Mouse (Mus musculus): ENCODE measurements around the gene Gm21970. TPM values are rescaled to one million over a fixed set of nuclear protein-coding genes. Genes with fewer than 3 reads are reported as not detected.

Gm21970 gene
- polyA plus RNA-seq, 1 experiment from 2014 or later = not detected

GRCm38 (mm10) chr16:91373473-91374252 lies 17.9 kb upstream of the Gm21970 start:
- H3K4me2 ChIP-seq = peak overlapping the region; percentile 71
- H3K4me3 ChIP-seq = peak overlapping the region; percentile 89
- H3K36me3 ChIP-seq = peaks cover 14% of the 10 kb centered on the region
- 36% methylated on average over 13 of the region's 13 CpGs for WGBS
- H3K27me3 ChIP-seq = no peaks in the 10 kb centered on the region
- H3K4me1 ChIP-seq = peaks cover 28% of the 10 kb centered on the region
- H3K9me3 ChIP-seq = no peaks in the 10 kb centered on the region
- peak overlapping the region; percentile 96 for H3K27ac ChIP-seq
- H3K9ac ChIP-seq = peak overlapping the region; percentile 95
- no peak for ATAC-seq (ENCODE audit: insufficient number of reproducible peaks, insufficient read depth, low FRiP score, low TSS enrichment, low read depth)

GRCm38 (mm10) chr16:91374253-91374634 lies 17.3 kb upstream of the Gm21970 start:
- peaks cover 14% of the 10 kb centered on the region for H3K36me3 ChIP-seq
- H3K4me2 ChIP-seq = peak overlapping the region; percentile 71
- WGBS = 82% methylated on average over 3 of the region's 3 CpGs
- ATAC-seq (ENCODE audit: insufficient number of reproducible peaks, insufficient read depth, low FRiP score, low TSS enrichment, low read depth) = no peak
- no peak overlapping the region for H3K27ac ChIP-seq
- peak overlapping the region; percentile 89 for H3K4me3 ChIP-seq
- H3K9ac ChIP-seq = no peak overlapping the region
- peaks cover 34% of the 10 kb centered on the region for H3K4me1 ChIP-seq
- H3K9me3 ChIP-seq = no peaks in the 10 kb centered on the region
- H3K27me3 ChIP-seq = no peaks in the 10 kb centered on the region

GRCm38 (mm10) chr16:91376701-91377100 lies 14.8 kb upstream of the Gm21970 start:
- no peaks in the 10 kb centered on the region for H3K27me3 ChIP-seq
- no peak for ATAC-seq (ENCODE audit: insufficient number of reproducible peaks, insufficient read depth, low FRiP score, low TSS enrichment, low read depth)
- H3K9ac ChIP-seq = no peak overlapping the region
- H3K36me3 ChIP-seq = peaks cover 19% of the 10 kb centered on the region
- H3K4me1 ChIP-seq = peaks cover 36% of the 10 kb centered on the region
- H3K27ac ChIP-seq = no peak overlapping the region
- no peaks in the 10 kb centered on the region for H3K9me3 ChIP-seq
- no peak overlapping the region for H3K4me3 ChIP-seq
- no peak overlapping the region for H3K4me2 ChIP-seq
- WGBS = 91% methylated on average over 10 of the region's 10 CpGs

GRCm38 (mm10) chr16:91378431-91378986 lies 13.0 kb upstream of the Gm21970 start:
- no peak for ATAC-seq (ENCODE audit: insufficient number of reproducible peaks, insufficient read depth, low FRiP score, low TSS enrichment, low read depth)
- Histone ChIP-seq H3K9me3 (no peaks in the 10 kb centered on the region), H3K4me2 (peak overlapping the region; percentile 40), H3K9ac (no peak overlapping the region), H3K4me3 (no peak overlapping the region), H3K4me1 (peaks cover 32% of the 10 kb centered on the region), H3K27me3 (no peaks in the 10 kb centered on the region), H3K27ac (peak overlapping the region; percentile 83), H3K36me3 (peaks cover 29% of the 10 kb centered on the region)
- WGBS = 23% methylated on average over 17 of the region's 17 CpGs

GRCm38 (mm10) chr16:91378991-91379390 lies 12.5 kb upstream of the Gm21970 start:
- H3K9me3 ChIP-seq = no peaks in the 10 kb centered on the region
- no peak overlapping the region for H3K4me3 ChIP-seq
- no peak overlapping the region for H3K9ac ChIP-seq
- peaks cover 28% of the 10 kb centered on the region for H3K4me1 ChIP-seq
- H3K4me2 ChIP-seq = peak overlapping the region; percentile 40
- peaks cover 33% of the 10 kb centered on the region for H3K36me3 ChIP-seq
- peak overlapping the region; percentile 83 for H3K27ac ChIP-seq
- no peaks in the 10 kb centered on the region for H3K27me3 ChIP-seq
- no peak for ATAC-seq (ENCODE audit: insufficient number of reproducible peaks, insufficient read depth, low FRiP score, low TSS enrichment, low read depth)
- WGBS = 24% methylated on average over 9 of the region's 9 CpGs

GRCm38 (mm10) chr16:91379412-91379811 lies 12.1 kb upstream of the Gm21970 start:
- WGBS = 27% methylated on average over 3 of the region's 3 CpGs
- Histone ChIP-seq H3K27me3 (no peaks in the 10 kb centered on the region), H3K27ac (peak overlapping the region; percentile 83), H3K9me3 (no peaks in the 10 kb centered on the region), H3K4me3 (no peak overlapping the region), H3K4me1 (peaks cover 24% of the 10 kb centered on the region), H3K4me2 (peak overlapping the region; percentile 40), H3K36me3 (peaks cover 37% of the 10 kb centered on the region), H3K9ac (no peak overlapping the region)
- no peak for ATAC-seq (ENCODE audit: insufficient number of reproducible peaks, insufficient read depth, low FRiP score, low TSS enrichment, low read depth)

- Histone ChIP-seq H3K4me3 (no peak overlapping the region), H3K9ac (no peak overlapping the region), H3K36me3 (peaks cover 40% of the 10 kb centered on the region), H3K9me3 (no peaks in the 10 kb centered on the region), H3K4me2 (no peak overlapping the region), H3K27ac (peak overlapping the region; percentile 83), H3K27me3 (no peaks in the 10 kb centered on the region), H3K4me1 (peaks cover 20% of the 10 kb centered on the region)
- no peak for ATAC-seq (ENCODE audit: insufficient number of reproducible peaks, insufficient read depth, low FRiP score, low TSS enrichment, low read depth)
- 77% methylated on average over 5 of the region's 5 CpGs for WGBS
These were observed 11.4 kb upstream of the Gm21970 start for GRCm38 (mm10) chr16:91380151-91380550.

GRCm38 (mm10) chr16:91381606-91382005 lies 9.9 kb upstream of the Gm21970 start:
- H3K27ac ChIP-seq = no peak overlapping the region
- WGBS = 80% methylated on average over 4 of the region's 4 CpGs
- no peak overlapping the region for H3K4me2 ChIP-seq
- H3K4me1 ChIP-seq = peaks cover 19% of the 10 kb centered on the region
- peaks cover 44% of the 10 kb centered on the region for H3K36me3 ChIP-seq
- H3K4me3 ChIP-seq = no peak overlapping the region
- no peaks in the 10 kb centered on the region for H3K27me3 ChIP-seq
- H3K9me3 ChIP-seq = no peaks in the 10 kb centered on the region
- no peak for ATAC-seq (ENCODE audit: insufficient number of reproducible peaks, insufficient read depth, low FRiP score, low TSS enrichment, low read depth)
- H3K9ac ChIP-seq = no peak overlapping the region

- ATAC-seq (ENCODE audit: insufficient number of reproducible peaks, insufficient read depth, low FRiP score, low TSS enrichment, low read depth) = no peak
- H3K9ac ChIP-seq = no peak overlapping the region
- H3K4me3 ChIP-seq = no peak overlapping the region
- H3K4me2 ChIP-seq = no peak overlapping the region
- no peak overlapping the region for H3K27ac ChIP-seq
- peaks cover 45% of the 10 kb centered on the region for H3K36me3 ChIP-seq
- WGBS = 79% methylated on average over 9 of the region's 9 CpGs
- H3K9me3 ChIP-seq = no peaks in the 10 kb centered on the region
- H3K27me3 ChIP-seq = no peaks in the 10 kb centered on the region
- peaks cover 16% of the 10 kb centered on the region for H3K4me1 ChIP-seq
These were observed 9.2 kb upstream of the Gm21970 start for GRCm38 (mm10) chr16:91382261-91382790.

GRCm38 (mm10) chr16:91384221-91384620 lies 7.3 kb upstream of the Gm21970 start:
- ATAC-seq (ENCODE audit: insufficient number of reproducible peaks, insufficient read depth, low FRiP score, low TSS enrichment, low read depth) = no peak
- no peaks in the 10 kb centered on the region for H3K27me3 ChIP-seq
- H3K4me2 ChIP-seq = no peak overlapping the region
- peaks cover 2% of the 10 kb centered on the region for H3K4me1 ChIP-seq
- H3K9me3 ChIP-seq = no peaks in the 10 kb centered on the region
- H3K27ac ChIP-seq = no peak overlapping the region
- no peak overlapping the region for H3K4me3 ChIP-seq
- WGBS = 85% methylated on average over 4 of the region's 4 CpGs
- H3K9ac ChIP-seq = no peak overlapping the region
- H3K36me3 ChIP-seq = peaks cover 60% of the 10 kb centered on the region

GRCm38 (mm10) chr16:91385621-91386020 lies 5.9 kb upstream of the Gm21970 start:
- Histone ChIP-seq H3K4me2 (no peak overlapping the region), H3K9me3 (no peaks in the 10 kb centered on the region), H3K27me3 (no peaks in the 10 kb centered on the region), H3K36me3 (peaks cover 70% of the 10 kb centered on the region), H3K4me3 (no peak overlapping the region), H3K4me1 (no peaks in the 10 kb centered on the region), H3K9ac (no peak overlapping the region), H3K27ac (no peak overlapping the region)
- ATAC-seq (ENCODE audit: insufficient number of reproducible peaks, insufficient read depth, low FRiP score, low TSS enrichment, low read depth) = no peak
- WGBS = 53% methylated on average over 10 of the region's 10 CpGs
